Mouse (Mus musculus) midbrain, embryonic 16.5 days (tissue): ENCODE measurements around the gene Pitpnm2. TPM values are rescaled to one million over a fixed set of nuclear protein-coding genes. Genes with fewer than 3 reads are reported as not detected.

Source experiments
- ATAC-seq: fragments of 200-750 bp; cut with Nextera tagmentation; 2 replicates; pipeline ENCODE4 v1.8.0; 2017; ENCODE audit warnings: moderate TSS enrichment
- H3K27ac ChIP-seq: fragments of 300-500 bp; sonication (generic); 2 replicates; pipeline ENCODE4 v1.5.1; 2014; ENCODE audit warnings: mild to moderate bottlenecking, low read length, mixed read lengths
- H3K27me3 ChIP-seq: fragments of 300-500 bp; sonication (generic); 2 replicates; pipeline ENCODE4 v1.6.1; 2014; ENCODE audit warnings: low read depth, low read length, mixed read lengths; ENCODE audit not compliant: control insufficient read depth, insufficient read depth
- H3K36me3 ChIP-seq: fragments of 300-500 bp; sonication (generic); 2 replicates; pipeline ENCODE4 v1.6.1; 2014; ENCODE audit warnings: mild to moderate bottlenecking, low read length, moderate library complexity, mixed read lengths; ENCODE audit not compliant: control insufficient read depth, insufficient read depth
- H3K4me1 ChIP-seq: fragments of 300-500 bp; sonication (generic); 2 replicates; pipeline ENCODE4 v1.6.1; 2014; ENCODE audit warnings: mild to moderate bottlenecking, low read length, mixed read lengths; ENCODE audit not compliant: control insufficient read depth, insufficient read depth
- H3K4me2 ChIP-seq: fragments of 300-500 bp; sonication (generic); 2 replicates; pipeline ENCODE4 v1.6.1; 2014; ENCODE audit warnings: mild to moderate bottlenecking, low read length, mixed read lengths
- H3K4me3 ChIP-seq: fragments of 300-500 bp; sonication (generic); 2 replicates; pipeline ENCODE4 v1.5.1; 2014; ENCODE audit warnings: low read depth, mild to moderate bottlenecking, low read length, moderate library complexity, mixed read lengths
- H3K9ac ChIP-seq: fragments of 300-500 bp; sonication (generic); 2 replicates; pipeline ENCODE4 v1.6.1; 2014; ENCODE audit warnings: low read depth, low read length, mixed read lengths
- H3K9me3 ChIP-seq: fragments of 300-500 bp; sonication (generic); replicated peaks from 2 replicates; pipeline ENCODE4 v1.6.1; 2014; ENCODE audit warnings: mild to moderate bottlenecking, low read length, mixed read lengths; ENCODE audit not compliant: control insufficient read depth, poor library complexity, severe bottlenecking
- WGBS: fragments of 180-500 bp; shearing (Covaris S2); extraction: QIAGEN DNeasy Blood & Tissue Kit; methylation state at CpG from one replicate; pipeline ENCODE4 v1.1.7; 2014; 5-methylcytosine and 5-hydroxymethylcytosine counted together
- polyA plus RNA-seq: library from polyadenylated mRNA; unstranded; fragments of >200 nt; fragmentation: Nextera tagmentation; extraction: Ambion mirVana; gene quantifications from 2 replicates; pipeline ENCODE4 v1.2.1, GENCODE M21; 2015

The Pitpnm2 gene
- polyA plus RNA-seq, 1 experiment from 2014 or later: 10.9 TPM

DNA sequence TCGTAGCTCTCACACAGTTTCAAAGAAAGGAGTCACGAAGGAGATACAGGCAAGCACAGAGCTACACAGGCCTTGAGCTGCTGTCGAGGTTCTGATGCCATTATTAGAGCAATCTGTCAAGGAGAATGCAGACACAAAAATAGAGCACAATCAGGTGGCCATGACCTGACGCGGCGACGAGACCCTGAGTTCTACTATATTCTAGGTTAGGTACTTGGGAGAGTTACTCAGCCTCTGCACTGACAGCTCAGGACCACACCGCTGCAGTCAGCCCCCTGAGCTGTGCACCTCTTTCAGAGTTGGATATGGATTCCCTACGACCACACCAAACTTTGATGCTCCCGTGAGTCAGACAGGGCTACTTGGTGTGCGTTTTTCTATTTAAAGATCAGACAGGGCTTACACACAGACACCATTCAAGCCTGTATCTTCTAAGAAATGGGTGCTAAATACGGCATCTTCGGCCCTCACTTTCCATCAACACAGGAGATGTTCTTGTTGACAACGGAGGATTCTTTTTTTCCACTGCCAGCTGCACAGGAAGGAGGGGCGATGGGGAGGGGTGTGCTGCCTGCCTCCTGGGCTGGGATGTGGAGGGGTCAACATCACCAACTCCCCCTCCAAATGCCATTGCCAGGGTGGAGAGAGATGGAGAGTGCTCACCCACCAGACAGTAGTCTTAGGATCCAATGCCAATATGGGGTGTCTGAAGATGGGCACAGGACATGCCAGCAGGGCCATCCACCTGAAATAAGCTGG, 63.7 kb downstream of the Pitpnm2 start:
- Histone ChIP-seq H3K4me2 (peak overlapping the region; percentile 69), H3K36me3 (no peaks in the 10 kb centered on the region), H3K9me3 (no peaks in the 10 kb centered on the region), H3K4me1 (peaks cover 55% of the 10 kb centered on the region), H3K4me3 (peak overlapping the region; percentile 35), H3K27ac (peak overlapping the region; percentile 88), H3K27me3 (no peaks in the 10 kb centered on the region), H3K9ac (peak overlapping the region; percentile 71)
- WGBS: 44% methylated on average over 15 of the region's 15 CpGs
- peak; percentile 15; the same call in 1 of the 2 replicates for ATAC-seq

DNA sequence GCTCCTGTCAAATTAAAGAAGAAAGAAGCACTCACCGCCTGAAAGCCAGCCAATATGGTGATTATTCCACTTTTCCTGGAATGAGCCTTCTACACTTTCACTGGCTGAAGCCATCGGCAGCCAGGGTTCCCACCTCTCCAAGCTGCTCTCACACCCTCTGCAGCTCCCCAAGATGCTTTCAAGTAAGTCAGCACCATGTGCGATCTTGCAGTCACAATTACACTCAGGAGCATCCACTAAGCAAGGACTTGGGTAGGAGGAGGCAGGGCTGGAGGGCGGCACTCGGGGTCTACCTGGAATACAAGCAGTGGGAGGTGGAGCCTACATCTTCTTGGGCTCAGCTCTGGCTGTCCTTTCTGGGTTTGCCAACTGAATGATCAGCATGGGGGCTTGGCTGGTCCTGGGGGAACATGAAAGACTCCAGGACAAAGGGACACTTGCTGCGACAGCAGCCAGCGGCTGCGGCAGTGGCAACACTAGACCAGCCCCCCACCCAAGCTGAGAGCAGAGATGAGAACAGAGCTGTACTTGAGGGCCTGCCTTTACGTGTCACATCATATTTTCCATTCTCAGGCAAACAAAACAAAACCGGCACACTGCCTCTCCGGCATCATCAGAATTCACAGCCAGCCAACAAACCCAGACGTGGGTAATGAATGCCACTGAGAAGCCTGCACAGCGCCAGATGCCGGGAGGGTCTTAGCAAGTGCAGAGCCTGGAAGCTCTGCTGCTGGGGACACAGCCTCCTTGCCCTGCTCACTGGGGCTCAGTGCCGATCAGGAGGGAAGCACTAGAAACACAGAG, 64.5 kb downstream of the Pitpnm2 start:
- Histone ChIP-seq H3K9ac (peak overlapping the region; percentile 71), H3K4me1 (peaks cover 55% of the 10 kb centered on the region), H3K4me3 (peak overlapping the region; percentile 35), H3K27ac (peak overlapping the region; percentile 88), H3K4me2 (peak overlapping the region; percentile 69), H3K27me3 (no peaks in the 10 kb centered on the region), H3K36me3 (no peaks in the 10 kb centered on the region), H3K9me3 (no peaks in the 10 kb centered on the region)
- WGBS: 5% methylated on average over 15 of the region's 15 CpGs
- peak; percentile 64 for ATAC-seq

DNA sequence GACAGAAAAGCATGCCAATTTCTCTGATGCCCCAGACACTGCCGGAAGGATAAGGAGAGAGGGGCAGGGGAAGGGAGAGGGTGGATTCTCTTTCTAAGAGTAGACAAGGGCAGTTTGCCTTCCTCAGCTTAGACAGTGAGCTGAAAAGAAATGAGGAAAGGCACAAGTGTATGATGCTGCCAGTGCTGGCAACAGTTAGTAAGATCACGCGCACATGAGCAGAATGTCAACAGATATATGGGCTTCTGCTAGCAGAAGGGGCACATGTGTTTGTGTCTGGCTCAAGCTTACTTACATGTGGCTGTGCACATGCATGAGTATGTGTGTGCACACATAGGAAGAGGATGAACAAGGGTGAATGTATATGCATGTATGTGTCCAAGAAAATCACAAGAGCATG, 65.4 kb downstream of the Pitpnm2 start:
- Histone ChIP-seq H3K4me1 (peaks cover 55% of the 10 kb centered on the region), H3K9me3 (no peaks in the 10 kb centered on the region), H3K27ac (peak overlapping the region; percentile 88), H3K4me2 (peak overlapping the region; percentile 69), H3K36me3 (no peaks in the 10 kb centered on the region), H3K4me3 (peak overlapping the region; percentile 35), H3K27me3 (no peaks in the 10 kb centered on the region), H3K9ac (peak overlapping the region; percentile 71)
- ATAC-seq: no peak
- 48% methylated on average over 3 of the region's 3 CpGs for WGBS

DNA sequence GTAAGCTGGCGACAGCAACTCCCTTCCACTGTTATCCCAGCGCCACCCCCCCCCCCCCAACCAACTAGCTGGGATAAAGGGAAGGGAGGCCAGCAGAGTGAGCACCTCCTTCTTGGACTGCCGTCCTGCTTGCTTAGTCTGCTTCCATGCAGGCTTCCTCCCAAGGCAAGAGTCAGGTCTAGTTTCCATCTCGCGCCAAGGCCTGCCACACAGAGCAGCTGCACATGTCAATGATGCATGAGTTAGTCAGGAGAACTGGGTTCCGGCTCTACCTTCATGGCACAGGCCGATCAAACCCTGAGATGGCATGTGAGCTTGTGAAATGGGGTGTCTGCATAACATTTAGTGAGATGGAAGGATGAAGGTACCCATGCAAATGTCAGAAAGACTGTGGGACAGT, 66.9 kb downstream of the Pitpnm2 start:
- 82% methylated on average over 7 of the region's 7 CpGs for WGBS
- Histone ChIP-seq H3K27me3 (no peaks in the 10 kb centered on the region), H3K36me3 (no peaks in the 10 kb centered on the region), H3K4me3 (no peak overlapping the region), H3K4me1 (peaks cover 46% of the 10 kb centered on the region), H3K27ac (no peak overlapping the region), H3K4me2 (no peak overlapping the region), H3K9me3 (no peaks in the 10 kb centered on the region), H3K9ac (no peak overlapping the region)
- no peak for ATAC-seq

DNA sequence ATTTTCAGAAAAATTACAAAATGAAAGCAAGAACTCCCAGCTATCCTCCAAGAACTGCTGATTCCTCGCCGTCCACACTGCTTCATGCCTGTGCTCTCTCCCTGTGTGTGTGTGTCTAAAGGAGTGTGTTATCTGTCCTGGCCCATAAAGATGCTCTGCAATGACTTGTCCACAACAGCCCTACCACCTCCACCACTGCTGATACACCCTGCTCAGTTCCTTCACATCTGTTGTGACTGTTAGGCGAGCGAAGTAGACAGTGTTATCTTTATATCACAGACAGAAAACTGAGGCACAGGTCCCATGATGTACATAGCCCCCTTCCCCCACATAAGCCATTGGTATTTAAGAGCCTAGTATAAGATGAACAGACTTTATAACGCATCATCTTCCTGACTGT, 67.5 kb downstream of the Pitpnm2 start:
- H3K4me1 ChIP-seq: peaks cover 41% of the 10 kb centered on the region
- no peak overlapping the region for H3K4me3 ChIP-seq
- no peaks in the 10 kb centered on the region for H3K27me3 ChIP-seq
- 94% methylated on average over 5 of the region's 5 CpGs for WGBS
- H3K9me3 ChIP-seq: no peaks in the 10 kb centered on the region
- ATAC-seq: no peak
- no peak overlapping the region for H3K9ac ChIP-seq
- no peaks in the 10 kb centered on the region for H3K36me3 ChIP-seq
- no peak overlapping the region for H3K4me2 ChIP-seq
- H3K27ac ChIP-seq: no peak overlapping the region

DNA sequence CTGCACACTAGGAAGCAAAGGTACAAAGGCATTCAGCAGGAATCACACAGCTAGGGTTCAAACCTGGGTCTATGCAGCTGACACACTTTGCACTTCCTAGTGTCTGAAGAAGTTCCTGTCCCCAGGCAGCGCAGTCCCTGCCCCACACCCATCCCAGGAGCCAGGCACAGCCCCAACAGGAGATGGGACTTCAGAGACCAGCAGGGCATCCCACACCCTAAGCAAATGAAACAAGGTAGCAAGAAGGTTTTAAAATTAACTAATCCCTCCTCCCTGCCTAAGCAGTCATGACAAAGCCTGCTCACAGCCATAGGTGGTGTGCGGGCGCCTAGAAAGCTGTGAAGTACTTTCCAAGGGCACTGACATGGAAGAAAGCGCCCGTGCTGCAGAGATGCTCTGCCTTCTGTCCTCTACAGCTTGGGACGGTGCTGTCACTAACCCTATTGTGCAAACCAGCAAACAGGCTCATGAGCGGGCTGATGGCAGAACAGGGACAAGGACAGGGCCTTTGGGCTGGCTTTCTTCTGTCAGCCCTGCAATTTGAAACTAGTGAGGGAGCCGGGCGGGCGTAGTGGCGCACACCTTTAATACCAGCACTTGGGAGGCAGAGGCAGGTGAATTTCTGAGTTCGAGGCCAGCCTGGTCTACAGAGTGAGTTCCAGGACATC, 68.9 kb downstream of the Pitpnm2 start:
- no peak for ATAC-seq

DNA sequence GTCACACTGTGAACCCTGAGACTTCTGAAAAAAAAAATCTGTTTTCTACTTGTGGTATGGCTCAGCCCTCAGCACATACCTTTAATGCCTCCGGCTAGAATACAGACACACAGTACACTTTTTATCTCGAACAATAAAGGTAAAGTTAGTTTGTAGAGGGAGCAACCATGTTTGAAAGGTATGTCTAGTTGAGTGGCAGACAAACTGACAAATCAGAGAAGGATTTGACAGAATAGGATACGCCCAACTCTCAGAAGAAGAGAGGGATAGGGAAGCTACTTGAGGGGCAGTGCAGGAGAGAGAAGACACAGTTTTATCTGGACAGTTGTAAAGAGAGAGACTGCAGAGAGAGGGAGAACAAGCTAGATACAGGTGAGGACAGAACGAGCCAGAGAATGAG, 70.1 kb downstream of the Pitpnm2 start:
- WGBS: 91% methylated on average over 4 of the region's 4 CpGs
- H3K4me1 ChIP-seq: peaks cover 22% of the 10 kb centered on the region
- no peaks in the 10 kb centered on the region for H3K36me3 ChIP-seq
- no peak overlapping the region for H3K4me2 ChIP-seq
- H3K9ac ChIP-seq: no peak overlapping the region
- H3K9me3 ChIP-seq: no peaks in the 10 kb centered on the region
- no peaks in the 10 kb centered on the region for H3K27me3 ChIP-seq
- no peak overlapping the region for H3K4me3 ChIP-seq
- no peak for ATAC-seq
- no peak overlapping the region for H3K27ac ChIP-seq

More for the DNA sequence above, 68.9 kb downstream of the Pitpnm2 start:
- no peak overlapping the region for H3K9ac ChIP-seq
- no peaks in the 10 kb centered on the region for H3K36me3 ChIP-seq
- H3K27me3 ChIP-seq: no peaks in the 10 kb centered on the region
- H3K4me2 ChIP-seq: no peak overlapping the region
- no peaks in the 10 kb centered on the region for H3K9me3 ChIP-seq
- no peak overlapping the region for H3K4me3 ChIP-seq
- H3K4me1 ChIP-seq: peaks cover 34% of the 10 kb centered on the region
- no peak overlapping the region for H3K27ac ChIP-seq
- 75% methylated on average over 12 of the region's 12 CpGs for WGBS

DNA sequence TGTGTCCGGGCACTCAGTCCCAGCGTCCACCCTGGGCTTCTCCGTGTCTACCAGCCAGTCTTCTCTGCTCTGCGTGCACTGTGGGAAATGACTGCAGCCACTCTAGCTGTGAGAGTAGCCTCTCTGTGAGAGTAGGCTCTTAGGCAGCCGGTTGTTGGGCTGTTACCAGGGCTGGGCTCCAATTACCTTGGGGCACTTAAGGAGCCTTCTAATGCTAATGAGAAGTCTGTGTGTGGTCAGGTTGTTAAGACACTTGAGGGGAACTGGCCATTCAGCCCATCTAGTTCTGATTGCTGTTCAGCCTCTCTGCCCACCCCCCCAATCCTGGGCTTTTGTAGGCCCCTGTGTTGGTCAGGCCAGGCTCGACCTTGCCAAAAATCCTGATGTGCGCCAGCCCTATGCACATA, 72.8 kb downstream of the Pitpnm2 start:
- 8% methylated on average over 7 of the region's 7 CpGs for WGBS
- Histone ChIP-seq H3K36me3 (no peaks in the 10 kb centered on the region), H3K4me3 (no peak overlapping the region), H3K27me3 (no peaks in the 10 kb centered on the region), H3K4me2 (no peak overlapping the region), H3K9me3 (no peaks in the 10 kb centered on the region), H3K4me1 (peaks cover 11% of the 10 kb centered on the region), H3K9ac (no peak overlapping the region), H3K27ac (peak overlapping the region; percentile 14; the same call in 1 of the 2 replicates)
- ATAC-seq: peak; percentile 47
